Mouse (Mus musculus) embryo, embryonic 9.5 days (tissue): ENCODE measurements at regions not wholly inside any gene's neighbourhood (a gene's known extent, or its start where the extent isn't known, plus 50 kb on each side); places are given as distances from the start of the nearest gene placed in this dataset.

Experiments
- DNase-seq: peaks from one replicate; pipeline ENCODE4 v3.0.0-alpha.2; 2017; ENCODE audit errors: extremely low spot score

DNA sequence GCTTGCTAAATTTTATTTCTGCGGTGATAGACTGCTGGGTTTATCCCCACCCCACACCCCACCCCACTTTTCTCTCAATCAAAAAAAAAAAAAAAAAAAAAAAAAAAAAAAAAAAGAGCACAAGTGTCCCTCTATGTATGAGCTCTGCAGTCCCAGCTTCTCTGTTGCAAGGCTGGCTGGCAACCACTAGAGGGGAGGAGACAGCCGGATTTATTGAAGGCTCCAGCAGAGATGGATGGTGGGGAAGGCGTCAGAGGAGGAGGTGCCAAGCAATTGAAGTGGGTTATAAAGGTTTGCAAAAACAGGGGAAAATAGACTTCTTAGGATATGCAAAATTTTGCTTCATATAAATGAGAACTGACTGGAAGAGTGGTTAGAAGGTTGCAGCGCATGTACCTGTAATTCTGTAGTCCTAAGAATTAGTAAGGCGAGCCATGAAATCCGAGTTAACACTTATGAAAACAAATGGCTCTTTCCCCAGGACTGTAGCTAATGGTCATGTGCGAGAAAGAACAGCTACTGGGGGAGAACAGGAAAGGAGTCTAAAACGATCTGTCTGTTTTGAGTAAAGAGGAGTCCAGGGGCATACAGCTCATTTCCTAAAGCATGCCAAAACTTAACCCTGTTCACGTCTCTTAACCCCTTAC lies 885.1 kb upstream of the Pou3f3 start:
- peak; percentile 70 for DNase-seq

DNA sequence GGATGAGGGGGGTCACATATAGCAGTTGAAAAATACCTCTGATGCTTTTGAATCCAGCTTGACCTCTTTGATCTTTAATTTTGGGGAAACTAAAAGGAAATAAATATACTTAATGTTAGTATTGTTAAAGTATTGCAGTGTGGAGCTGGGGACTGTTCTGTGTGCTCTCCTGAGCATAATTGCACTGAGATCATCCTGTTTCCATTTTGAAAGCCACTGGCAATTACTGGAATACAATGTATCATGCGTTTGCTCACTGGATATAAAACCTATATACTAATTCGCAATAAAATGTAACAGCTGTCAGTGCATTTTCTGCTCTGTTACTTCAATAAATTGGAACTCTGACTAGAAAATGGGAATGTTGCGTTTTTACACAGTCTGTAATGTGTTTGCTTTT lies 884.4 kb upstream of the Pou3f3 start:
- DNase-seq = no peak

DNA sequence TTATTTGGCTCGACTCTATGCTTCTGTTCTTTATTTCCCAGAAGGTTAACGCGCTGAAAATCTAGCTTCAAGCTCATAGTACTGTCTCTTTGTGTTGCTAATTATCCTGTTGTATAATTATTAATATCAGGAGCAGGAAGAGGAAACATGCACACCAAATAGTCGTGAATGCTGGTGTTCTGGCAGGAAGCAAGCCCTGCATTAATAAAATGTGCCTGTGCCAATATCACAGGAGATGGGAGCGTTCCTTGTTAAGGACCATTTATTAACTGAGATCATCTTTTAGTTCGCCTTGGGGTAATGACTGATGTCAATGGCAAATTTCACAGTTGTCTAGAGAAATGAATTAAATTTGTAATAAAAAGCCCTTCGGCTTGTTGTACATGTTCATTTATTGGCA lies 883.5 kb upstream of the Pou3f3 start:
- DNase-seq = no peak

- no peak for DNase-seq
These were observed 881.2 kb upstream of the Pou3f3 start for GRCm38 (mm10) chr1:41814032-41815005.

DNA sequence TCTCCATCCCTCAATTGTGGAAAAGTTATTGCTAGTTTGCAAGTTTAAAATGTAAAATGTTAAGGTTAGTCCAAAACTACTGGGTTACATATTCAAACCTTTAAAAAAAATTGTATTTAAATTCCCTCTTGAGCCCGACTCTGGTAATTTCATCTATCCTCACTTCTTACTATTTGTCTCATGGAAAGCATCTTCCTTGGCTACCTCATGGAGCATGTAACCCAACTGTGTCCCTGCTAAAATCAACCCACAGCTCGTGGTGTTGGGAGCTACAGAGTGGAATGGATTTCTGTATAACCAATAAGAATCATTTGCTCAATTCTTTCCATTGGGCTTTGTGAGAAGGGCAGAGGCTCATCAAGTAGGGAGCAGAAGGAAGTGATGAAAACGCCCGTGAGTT lies 880.5 kb upstream of the Pou3f3 start:
- no peak for DNase-seq

DNA sequence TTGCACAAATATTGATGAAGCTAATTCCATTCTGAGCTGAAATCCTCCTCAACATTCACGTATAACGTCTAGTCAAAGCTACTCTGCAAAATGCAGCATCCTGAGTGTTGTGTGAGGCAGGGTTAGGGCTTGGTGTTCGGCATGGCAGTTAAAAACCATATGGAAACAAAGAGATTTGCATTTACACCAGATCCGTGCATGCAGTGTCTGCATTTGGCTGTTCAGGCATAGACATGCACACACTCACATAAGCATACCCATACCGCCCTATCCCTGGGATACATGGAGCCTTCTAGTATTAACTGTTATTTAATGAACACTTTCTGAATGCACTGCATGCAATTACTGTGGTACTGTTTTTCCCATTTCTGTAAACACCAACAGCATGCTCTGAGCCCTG lies 872.8 kb upstream of the Pou3f3 start:
- no peak for DNase-seq

- no peak for DNase-seq
These were observed 870.3 kb upstream of the Pou3f3 start for GRCm38 (mm10) chr1:41825223-41825622.

DNA sequence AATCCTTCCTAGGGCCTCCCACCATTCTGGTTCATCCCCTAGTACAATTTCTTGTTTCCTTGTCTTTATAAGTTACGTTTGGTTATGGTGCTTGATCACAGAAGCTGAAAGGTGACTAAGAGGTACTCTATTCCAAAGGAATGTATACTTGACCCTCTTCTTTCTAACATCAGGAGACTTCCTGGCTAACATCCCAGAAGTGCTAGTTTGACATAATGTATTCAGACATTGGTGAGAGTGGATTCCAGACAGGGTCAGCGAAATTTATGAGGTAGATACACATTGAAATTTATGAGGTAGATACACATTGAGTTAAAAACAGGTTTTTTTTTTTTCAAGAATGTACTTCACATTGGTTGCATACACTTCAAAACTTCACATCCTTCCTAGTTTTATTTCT lies 863.9 kb upstream of the Pou3f3 start:
- no peak for DNase-seq
